In genomic region chr12:73544736-73545671, GRCm38 (mm10) we compare ENCODE assay signal across 7 mouse cellular contexts. TPM values are rescaled to one million over a fixed set of nuclear protein-coding genes. Genes with fewer than 3 reads are reported as not detected.
DNase-seq lines count a peak whose midpoint lies in the region; ATAC-seq and TF ChIP-seq lines count a peak whose summit lies in the region.

No protein-coding gene starts in this region.

- H3K4me3 ChIP-seq in lung, embryonic 14.5 days (ENCODE audit: low read depth, low read length) = peak overlapping the region; percentile 42
- peak overlapping the region; percentile 27 for H3K4me3 ChIP-seq in embryonic fibroblast, embryonic 13.5 days (ENCODE audit: insufficient read depth, low read length)
- peak overlapping the region; percentile 63 for H3K4me3 ChIP-seq in intestine, embryonic 16.5 days (ENCODE audit: low read length)
- H3K4me3 ChIP-seq in neural tube, embryonic 14.5 days (ENCODE audit: low read depth, low read length) = peak overlapping the region; percentile 33

- peak overlapping the region; percentile 69 for H3K4me2 ChIP-seq in lung, embryonic 14.5 days
- peak overlapping the region; percentile 62 for H3K4me2 ChIP-seq in intestine, embryonic 16.5 days (ENCODE audit: low read depth, low read length)
- peak overlapping the region; percentile 38 for H3K4me2 ChIP-seq in neural tube, embryonic 14.5 days (ENCODE audit: low read depth, low read length)

- TF ChIP-seq CTCF in lung, embryonic 14.5 days (IDR thresholded peaks at IDR 0.05; ENCODE audit: low read depth) = no peak
- TF ChIP-seq CTCF in embryonic fibroblast, embryonic 13.5 days (IDR thresholded peaks at IDR 0.05; ENCODE audit: borderline replicate concordance, insufficient read depth, low read length) = no peak

- DNase-seq in lung, embryonic 14.5 days = no peak
- no peak for DNase-seq in lung, postnatal 10 days
- DNase-seq in layer of hippocampus, postnatal 10 days (ENCODE audit: low spot score in 2 of 2) = no peak
- DNase-seq in adipocyte (ENCODE audit: low spot score) = no peak

- H3K9me3 ChIP-seq in lung, embryonic 14.5 days (ENCODE audit: low read depth, low read length) = no peaks in the 10 kb centered on the region
- no peaks in the 10 kb centered on the region for H3K9me3 ChIP-seq in intestine, embryonic 16.5 days (ENCODE audit: control insufficient read depth, low read length)
- H3K9me3 ChIP-seq in neural tube, embryonic 14.5 days (ENCODE audit: control insufficient read depth, low read length) = no peaks in the 10 kb centered on the region

- no peak for TF ChIP-seq POLR2A in embryonic fibroblast, embryonic 13.5 days (IDR thresholded peaks at IDR 0.05; ENCODE audit: low read depth, low read length)

- H3K36me3 ChIP-seq in lung, embryonic 14.5 days (ENCODE audit: insufficient read depth) = no peaks in the 10 kb centered on the region
- no peaks in the 10 kb centered on the region for H3K36me3 ChIP-seq in intestine, embryonic 16.5 days (ENCODE audit: control insufficient read depth, insufficient read depth, low read length)
- H3K36me3 ChIP-seq in neural tube, embryonic 14.5 days (ENCODE audit: control insufficient read depth, insufficient read depth, low read length) = no peaks in the 10 kb centered on the region

- no peaks in the 10 kb centered on the region for H3K4me1 ChIP-seq in lung, embryonic 14.5 days (ENCODE audit: insufficient read depth)
- H3K4me1 ChIP-seq in embryonic fibroblast, embryonic 13.5 days (ENCODE audit: control insufficient read depth, insufficient read depth, low read length) = no peaks in the 10 kb centered on the region
- H3K4me1 ChIP-seq in intestine, embryonic 16.5 days (ENCODE audit: control insufficient read depth, insufficient read depth, low read length) = peaks cover 13% of the 10 kb centered on the region; the same call in 1 of the 2 replicates
- no peaks in the 10 kb centered on the region for H3K4me1 ChIP-seq in neural tube, embryonic 14.5 days (ENCODE audit: control insufficient read depth, insufficient read depth, low read length)

- H3K27me3 ChIP-seq in lung, embryonic 14.5 days (ENCODE audit: insufficient read depth, low read length) = peaks cover 65% of the 10 kb centered on the region
- peaks cover 24% of the 10 kb centered on the region for H3K27me3 ChIP-seq in intestine, embryonic 16.5 days (replicated peaks; ENCODE audit: control insufficient read depth, insufficient read depth, low read length)
- H3K27me3 ChIP-seq in neural tube, embryonic 14.5 days (ENCODE audit: control insufficient read depth, insufficient read depth, low read length) = peaks cover 52% of the 10 kb centered on the region

- peak overlapping the region; percentile 38 for H3K9ac ChIP-seq in lung, embryonic 14.5 days
- peak overlapping the region; percentile 78 for H3K9ac ChIP-seq in intestine, embryonic 16.5 days (ENCODE audit: low read depth, low read length)
- H3K9ac ChIP-seq in neural tube, embryonic 14.5 days (replicated peaks; ENCODE audit: low read depth, low read length) = no peak overlapping the region

- 11% methylated on average over 48 of the region's 48 CpGs for WGBS in lung, embryonic 14.5 days
- 11% methylated on average over 48 of the region's 48 CpGs for WGBS in intestine, embryonic 16.5 days
- 12% methylated on average over 48 of the region's 48 CpGs for WGBS in neural tube, embryonic 14.5 days

- H3K27ac ChIP-seq in lung, embryonic 14.5 days (ENCODE audit: low read depth) = no peak overlapping the region
- no peak overlapping the region for H3K27ac ChIP-seq in embryonic fibroblast, embryonic 13.5 days (ENCODE audit: insufficient read depth, low read length)
- peak overlapping the region; percentile 94 for H3K27ac ChIP-seq in intestine, embryonic 16.5 days (ENCODE audit: low read length)
- H3K27ac ChIP-seq in neural tube, embryonic 14.5 days (ENCODE audit: low read depth, low read length) = no peak overlapping the region

- peak; percentile 21; the same call in 1 of the 2 replicates for ATAC-seq in lung, embryonic 14.5 days (ENCODE audit: insufficient read depth)
- no peak for ATAC-seq in intestine, embryonic 16.5 days
- peak; percentile 34; the same call in 1 of the 2 replicates for ATAC-seq in neural tube, embryonic 14.5 days (ENCODE audit: low read depth)

RNA-seq across cellular contexts. Expression of gene Tmem30b, which starts 1.2 kb away (rescaled TPM):
- polyA plus RNA-seq in lung, embryonic 14.5 days (2014; fragmentation: Nextera tagmentation; extraction: Ambion mirVana) = 4.0 and 5.1 TPM in 2 replicates
- polyA plus RNA-seq in embryonic fibroblast, embryonic 13.5 days (2011; ENCODE audit: insufficient read length, low read depth, missing spikeins) = 0.60 and 2.0 TPM in 2 replicates
- polyA plus RNA-seq in intestine, embryonic 16.5 days (2015; fragmentation: Nextera tagmentation; extraction: Ambion mirVana) = 82.9 and 91.2 TPM in 2 replicates
- polyA plus RNA-seq in neural tube, embryonic 14.5 days (2014; fragmentation: Nextera tagmentation; extraction: Ambion mirVana) = 0.11 TPM in 1 of 2 replicates, not detected in the other
- total RNA-seq in layer of hippocampus, postnatal 10 days (2021) = under 1 TPM in 1 of 2 experiments, not detected in 1; 0.13 TPM

RNA-seq across cellular contexts. Expression of gene Prkch, which starts 39.6 kb away (rescaled TPM):
- 16.2 and 18.0 TPM in 2 replicates for polyA plus RNA-seq in lung, embryonic 14.5 days (2014; fragmentation: Nextera tagmentation; extraction: Ambion mirVana)
- polyA plus RNA-seq in embryonic fibroblast, embryonic 13.5 days (2011; ENCODE audit: insufficient read length, low read depth, missing spikeins) = 0.75 and 1.3 TPM in 2 replicates
- 4.0 and 4.7 TPM in 2 replicates for polyA plus RNA-seq in intestine, embryonic 16.5 days (2015; fragmentation: Nextera tagmentation; extraction: Ambion mirVana)
- polyA plus RNA-seq in neural tube, embryonic 14.5 days (2014; fragmentation: Nextera tagmentation; extraction: Ambion mirVana) = 8.0 and 10.9 TPM in 2 replicates
- total RNA-seq in layer of hippocampus, postnatal 10 days (2021) = 1 to 10 TPM; 5.6 to 7.0 TPM

Comparison
In these comparisons a context has a peak if more than half of its experiments do, and no peak if none do; other contexts are left out.
1. RNA of gene Tmem30b, which starts 1.2 kb away (polyA plus RNA-seq): 82.9 to 91.2 TPM in intestine, embryonic 16.5 days; 4.0 to 5.1 TPM in lung, embryonic 14.5 days, 0.60 to 2.0 TPM in embryonic fibroblast, embryonic 13.5 days and 0.11 TPM in neural tube, embryonic 14.5 days; every median in the first group is over 10 times any median in the second.
2. Peak in every context shown above with its lines, with median percentiles within 50 percentile points of each other: H3K4me2 ChIP-seq and H3K4me3 ChIP-seq.